Mouse (Mus musculus) liver, adult 2 months (tissue): ENCODE data around the gene Gm20479.

Source experiments
- CTCF ChIP-seq: fragments of 200-500 bp; IDR thresholded peaks from 2 replicates; pipeline ENCODE4 v1.5.1; 2011; ENCODE audit warnings: low read depth, low read length, control low read depth
- POLR2A ChIP-seq: fragments of 200-500 bp; IDR thresholded peaks from 2 replicates; pipeline ENCODE4 v1.6.1; 2011; ENCODE audit warnings: low read length, control low read depth; ENCODE audit not compliant: insufficient read depth; ENCODE audit errors: extremely low read depth

DNA sequence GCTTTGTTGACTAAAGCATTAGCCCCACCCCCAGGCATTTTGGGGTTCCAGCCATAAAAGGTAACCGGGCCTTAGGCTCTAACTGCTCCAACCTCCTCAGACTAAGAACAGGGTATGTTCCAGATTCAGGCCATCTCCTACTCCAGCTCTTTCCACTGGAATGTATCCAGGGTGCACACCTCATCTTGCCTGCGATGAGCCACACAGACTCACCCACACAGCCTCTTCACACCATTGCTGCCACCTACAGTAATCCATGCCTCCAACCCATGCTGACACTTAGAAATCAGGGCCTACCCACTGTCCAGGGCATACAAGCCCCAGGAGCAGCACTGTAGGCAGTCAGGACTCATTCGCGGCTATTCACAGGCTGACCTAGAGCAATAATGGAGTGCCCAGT lies 18.1 kb downstream of the Gm20479 start:
- TF ChIP-seq POLR2A, result no peak
- TF ChIP-seq CTCF, result no peak
